Mouse (Mus musculus) right cerebral cortex, adult 18-20 months (tissue): ENCODE measurements at regions not wholly inside any gene's neighbourhood (a gene's known extent, or its start where the extent isn't known, plus 50 kb on each side); places are given as distances from the start of the nearest gene placed in this dataset.
A peak's percentile ranks its signal among the peaks of the same experiment; 100 is the strongest.

Experiments used
- DNase-seq: peaks from one replicate; pipeline ENCODE4 v3.0.0; 2022; ENCODE audit warnings: mixed read lengths

GRCm38 (mm10) chr9:102782926-102783850 lies 51.5 kb upstream of the Ryk start:
- DNase-seq, result no peak

DNA sequence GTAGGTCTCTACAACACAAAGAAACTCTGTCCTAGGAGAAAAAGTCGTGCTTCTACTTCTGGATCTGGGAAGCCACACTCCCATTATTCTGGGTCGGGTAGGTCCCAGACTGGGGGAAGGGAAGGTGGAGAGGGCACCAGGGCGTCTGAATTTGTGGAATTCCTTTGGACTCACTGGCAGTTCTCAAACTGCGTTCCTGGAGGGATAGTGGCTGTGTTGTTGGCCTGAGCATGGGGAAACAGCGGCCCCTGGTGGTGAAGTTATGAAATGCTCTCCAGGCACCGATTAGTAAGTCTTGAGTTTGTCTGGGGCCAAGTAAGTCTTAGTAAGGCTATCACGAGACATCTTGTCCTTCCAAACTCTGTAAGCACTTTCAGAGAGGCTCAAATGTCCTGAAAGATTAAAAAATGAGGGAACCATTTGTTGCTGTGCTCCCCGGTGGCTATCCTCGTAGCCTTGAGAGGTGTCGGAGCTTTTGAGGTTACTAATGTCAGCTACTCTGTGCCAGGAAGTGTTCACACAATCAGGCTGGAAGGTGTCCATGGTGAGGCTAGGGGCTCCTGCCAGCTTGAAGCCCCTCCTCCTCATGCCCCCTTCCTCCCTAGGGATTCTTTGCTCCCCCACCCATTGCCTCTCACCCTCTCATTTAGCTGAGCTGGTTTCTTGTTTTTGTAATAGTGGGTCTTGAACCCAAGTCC lies 50.2 kb upstream of the Ryk start:
- peak; percentile 84 for DNase-seq
